In the genomic region with DNA sequence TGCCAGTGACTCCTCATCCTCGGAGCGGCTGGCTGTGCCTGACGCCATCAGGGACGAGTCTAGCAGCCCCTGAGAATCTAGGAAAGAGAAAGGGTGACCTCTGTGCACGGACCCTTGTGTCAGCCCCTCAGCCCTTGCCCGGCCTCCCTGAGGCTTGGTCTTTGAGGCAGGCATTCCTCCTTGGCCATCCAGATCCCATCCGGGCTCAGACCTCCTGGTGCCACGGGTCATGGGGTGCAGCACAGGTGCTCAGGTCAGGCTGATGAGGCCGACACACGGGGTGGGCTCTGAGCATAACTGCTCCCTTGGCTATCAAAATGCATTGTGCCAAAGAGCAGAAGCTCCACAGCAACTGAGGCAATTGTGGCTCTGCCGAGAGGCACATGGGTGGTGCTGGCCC, we compare ENCODE assay signal across 17 mouse cellular contexts. TPM values are rescaled to one million over a fixed set of nuclear protein-coding genes. Genes with fewer than 3 reads are reported as not detected.
DNase-seq lines count a peak whose midpoint lies in the region; ATAC-seq and TF ChIP-seq lines count a peak whose summit lies in the region.
"Had no signal": no experiment of that assay in that cellular context is flagged by ENCODE, and none has a peak within 500 bp of the region (broad histone marks: within the 10 kb centered on the region; RNA-seq: fewer than 3 reads in every experiment).

No protein-coding gene starts in this region.

- peaks cover 50% of the 10 kb centered on the region for H3K36me3 ChIP-seq in embryonic facial prominence, embryonic 13.5 days
- peaks cover 53% of the 10 kb centered on the region for H3K36me3 ChIP-seq in embryonic facial prominence, embryonic 10.5 days (replicated peaks)
- H3K36me3 ChIP-seq in heart, embryonic 14.5 days (ENCODE audit: control insufficient read depth, insufficient read depth, low read length) = peaks cover 36% of the 10 kb centered on the region
- H3K36me3 ChIP-seq in limb, embryonic 13.5 days = peaks cover 53% of the 10 kb centered on the region
- peaks cover 53% of the 10 kb centered on the region for H3K36me3 ChIP-seq in limb, embryonic 10.5 days

- H3K4me1 ChIP-seq in embryonic facial prominence, embryonic 13.5 days = peaks cover 15% of the 10 kb centered on the region
- peaks cover 21% of the 10 kb centered on the region for H3K4me1 ChIP-seq in embryonic facial prominence, embryonic 10.5 days
- peaks cover 42 to 53% of the 10 kb centered on the region in 2 experiments for H3K4me1 ChIP-seq in heart, embryonic 14.5 days (ENCODE audit: control insufficient read depth in 2 of 2, insufficient read depth in 2 of 2, low read length in 2 of 2)
- peaks cover 17% of the 10 kb centered on the region; the same call in 1 of the 2 replicates for H3K4me1 ChIP-seq in limb, embryonic 13.5 days
- peaks cover 21% of the 10 kb centered on the region for H3K4me1 ChIP-seq in limb, embryonic 10.5 days
- peaks cover 8% of the 10 kb centered on the region for H3K4me1 ChIP-seq in cortical plate, adult 2 months (ENCODE audit: control insufficient read depth, insufficient read depth, low read length)

- no peak for ATAC-seq in embryonic facial prominence, embryonic 13.5 days (ENCODE audit: insufficient number of reproducible peaks, insufficient read depth, low FRiP score, low TSS enrichment, low read depth)
- ATAC-seq in heart, embryonic 14.5 days (ENCODE audit: insufficient number of reproducible peaks, insufficient read depth, low FRiP score, low read depth) = no peak
- no peak for ATAC-seq in limb, embryonic 13.5 days (ENCODE audit: low FRiP score, low read depth)
- ATAC-seq: activated CD4-positive, CD25-positive, alpha-beta regulatory T cell, adult 4 months had no signal

- no peaks in the 10 kb centered on the region for H3K9me3 ChIP-seq in embryonic facial prominence, embryonic 13.5 days
- no peaks in the 10 kb centered on the region for H3K9me3 ChIP-seq in embryonic facial prominence, embryonic 10.5 days
- H3K9me3 ChIP-seq in heart, embryonic 14.5 days (ENCODE audit: control insufficient read depth, low read length) = no peaks in the 10 kb centered on the region
- H3K9me3 ChIP-seq in limb, embryonic 13.5 days = no peaks in the 10 kb centered on the region
- H3K9me3 ChIP-seq in limb, embryonic 10.5 days (replicated peaks) = no peaks in the 10 kb centered on the region
- H3K9me3 ChIP-seq: limb, embryonic 12.5 days; midbrain, embryonic 12.5 days had no signal

- TF ChIP-seq POLR2A in cortical plate, adult 2 months (IDR thresholded peaks at IDR 0.05; ENCODE audit: extremely low read depth, insufficient read depth, low read length) = no peak

- H3K4me2 ChIP-seq in embryonic facial prominence, embryonic 13.5 days = no peak overlapping the region
- H3K4me2 ChIP-seq in heart, embryonic 14.5 days (ENCODE audit: low read length) = peak overlapping the region; percentile 76
- H3K4me2 ChIP-seq in limb, embryonic 13.5 days (replicated peaks) = peak overlapping the region; percentile 84; the same call in 1 of the 2 replicates

- no peaks in the 10 kb centered on the region for H3K27me3 ChIP-seq in embryonic facial prominence, embryonic 13.5 days
- no peaks in the 10 kb centered on the region for H3K27me3 ChIP-seq in embryonic facial prominence, embryonic 10.5 days (replicated peaks; ENCODE audit: low read depth, poor library complexity, severe bottlenecking)
- no peaks in the 10 kb centered on the region for H3K27me3 ChIP-seq in heart, embryonic 14.5 days (ENCODE audit: control insufficient read depth, insufficient read depth, low read length)
- no peaks in the 10 kb centered on the region for H3K27me3 ChIP-seq in limb, embryonic 13.5 days
- H3K27me3 ChIP-seq in limb, embryonic 10.5 days (ENCODE audit: low read depth, poor library complexity, severe bottlenecking) = no peaks in the 10 kb centered on the region
- H3K27me3 ChIP-seq: limb, embryonic 12.5 days; midbrain, embryonic 12.5 days had no signal

- H3K27ac ChIP-seq in embryonic facial prominence, embryonic 13.5 days = no peak overlapping the region
- H3K27ac ChIP-seq in embryonic facial prominence, embryonic 10.5 days (replicated peaks) = no peak overlapping the region
- peak overlapping the region; percentile 95 to 96 for H3K27ac ChIP-seq in heart, embryonic 14.5 days (replicated peaks in 1 of 2; ENCODE audit: control insufficient read depth in 1 of 2, insufficient read depth in 1 of 2, low read depth in 2 of 2, low read length in 2 of 2)
- H3K27ac ChIP-seq in limb, embryonic 13.5 days = no peak overlapping the region
- H3K27ac ChIP-seq in limb, embryonic 10.5 days = no peak overlapping the region
- H3K27ac ChIP-seq in cortical plate, adult 2 months (ENCODE audit: insufficient read depth, low read length) = peak overlapping the region; percentile 90
- H3K27ac ChIP-seq: limb, embryonic 12.5 days; midbrain, embryonic 12.5 days had no signal

- 91% methylated on average over 11 of the region's 11 CpGs for WGBS in embryonic facial prominence, embryonic 13.5 days
- 93% methylated on average over 11 of the region's 11 CpGs for WGBS in embryonic facial prominence, embryonic 10.5 days
- 78% methylated on average over 10 of the region's 11 CpGs for WGBS in heart, embryonic 14.5 days
- 93% methylated on average over 11 of the region's 11 CpGs for WGBS in limb, embryonic 13.5 days
- WGBS in limb, embryonic 10.5 days = 92% methylated on average over 11 of the region's 11 CpGs

- intact Hi-C loops in heart, postnatal 10 days (cut with DNase I) = no loop called here

- H3K4me3 ChIP-seq in embryonic facial prominence, embryonic 13.5 days = no peak overlapping the region
- no peak overlapping the region for H3K4me3 ChIP-seq in embryonic facial prominence, embryonic 10.5 days
- H3K4me3 ChIP-seq in heart, embryonic 14.5 days (ENCODE audit: control insufficient read depth in 1 of 2, insufficient read depth in 1 of 2, low read depth in 1 of 2, low read length in 2 of 2) = peak overlapping the region; percentile 13 to 22; a peak in 3 of 4 replicates
- H3K4me3 ChIP-seq in limb, embryonic 13.5 days = no peak overlapping the region
- H3K4me3 ChIP-seq in limb, embryonic 10.5 days = no peak overlapping the region; the same call in 1 of the 2 replicates
- H3K4me3 ChIP-seq in cortical plate, adult 2 months (ENCODE audit: insufficient read depth, low read length) = no peak overlapping the region; the same call in 1 of the 2 replicates
- H3K4me3 ChIP-seq: limb, embryonic 12.5 days; midbrain, embryonic 12.5 days had no signal

- no peak for DNase-seq in embryonic facial prominence, embryonic 10.5 days (ENCODE audit: low spot score)
- DNase-seq in heart, postnatal 10 days = no peak
- no peak for DNase-seq in limb, embryonic 10.5 days (ENCODE audit: low spot score)
- no peak for DNase-seq in lung, postnatal 10 days
- DNase-seq: adrenal gland, postnatal 36 days; gastrocnemius, postnatal 36 days; kidney, postnatal 14 days; layer of hippocampus, postnatal 36 days; right cerebral cortex, postnatal 4 days; thymus, adult 18-20 months had no signal

- no peak for TF ChIP-seq CTCF in cortical plate, adult 2 months (IDR thresholded peaks at IDR 0.05; ENCODE audit: extremely low read depth, insufficient read depth, low read length)

- H3K9ac ChIP-seq in embryonic facial prominence, embryonic 13.5 days = 0 out of 2 replicates have a peak overlapping the region, but pooled peaks have one; percentile 21
- peak overlapping the region; percentile 68 for H3K9ac ChIP-seq in heart, embryonic 14.5 days (ENCODE audit: low read length)
- H3K9ac ChIP-seq in limb, embryonic 13.5 days = 0 out of 2 replicates have a peak overlapping the region, but pooled peaks have one; percentile 3
- H3K9ac ChIP-seq: limb, embryonic 12.5 days had no signal

RNA-seq across cellular contexts. Expression of a gene that starts 1.8 kb away (rescaled TPM):
- 131 and 146 TPM in 2 replicates for polyA plus RNA-seq in embryonic facial prominence, embryonic 13.5 days (2015; fragmentation: Nextera tagmentation; extraction: Ambion mirVana)
- 185 and 189 TPM in 2 replicates for polyA plus RNA-seq in embryonic facial prominence, embryonic 10.5 days (2016; fragmentation: Nextera tagmentation; extraction: Ambion mirVana)
- 167 and 173 TPM in 2 replicates for polyA plus RNA-seq in heart, embryonic 14.5 days (2014; fragmentation: Nextera tagmentation; extraction: Ambion mirVana)
- total RNA-seq in heart, postnatal 10 days (2021) = 10 to 100 TPM; 73.3 to 75.3 TPM
- 143 and 144 TPM in 2 replicates for polyA plus RNA-seq in limb, embryonic 13.5 days (2015; fragmentation: Nextera tagmentation; extraction: Ambion mirVana)
- polyA plus RNA-seq in limb, embryonic 10.5 days (2016; fragmentation: Nextera tagmentation; extraction: Ambion mirVana) = 180 and 190 TPM in 2 replicates
- polyA plus RNA-seq in cortical plate, adult 2 months (2012; rRNA removed) = 109 and 112 TPM in 2 replicates

RNA-seq across cellular contexts. Expression of a gene that starts 25.3 kb away (rescaled TPM):
- polyA plus RNA-seq in embryonic facial prominence, embryonic 13.5 days (2015; fragmentation: Nextera tagmentation; extraction: Ambion mirVana) = 1.4 and 2.0 TPM in 2 replicates
- polyA plus RNA-seq in embryonic facial prominence, embryonic 10.5 days (2016; fragmentation: Nextera tagmentation; extraction: Ambion mirVana) = 0.25 TPM in 2 replicates
- 0.12 TPM in 1 of 2 replicates, not detected in the other for polyA plus RNA-seq in heart, embryonic 14.5 days (2014; fragmentation: Nextera tagmentation; extraction: Ambion mirVana)
- 1 to 10 TPM in 1 of 2 experiments, under 1 TPM in 1; 0.57 to 1.3 TPM for total RNA-seq in heart, postnatal 10 days (2021)
- 0.28 and 0.37 TPM in 2 replicates for polyA plus RNA-seq in limb, embryonic 13.5 days (2015; fragmentation: Nextera tagmentation; extraction: Ambion mirVana)
- polyA plus RNA-seq in limb, embryonic 10.5 days (2016; fragmentation: Nextera tagmentation; extraction: Ambion mirVana) = 0.15 TPM in 1 of 2 replicates, not detected in the other
- 180 and 182 TPM in 2 replicates for polyA plus RNA-seq in cortical plate, adult 2 months (2012; rRNA removed)
- polyA plus RNA-seq: activated CD4-positive, CD25-positive, alpha-beta regulatory T cell, adult 4 months had no signal

RNA-seq across cellular contexts. Expression of a gene that starts 44.9 kb away (rescaled TPM):
- polyA plus RNA-seq in embryonic facial prominence, embryonic 13.5 days (2015; fragmentation: Nextera tagmentation; extraction: Ambion mirVana) = 82.4 and 83.6 TPM in 2 replicates
- polyA plus RNA-seq in embryonic facial prominence, embryonic 10.5 days (2016; fragmentation: Nextera tagmentation; extraction: Ambion mirVana) = 72.3 and 76.1 TPM in 2 replicates
- polyA plus RNA-seq in heart, embryonic 14.5 days (2014; fragmentation: Nextera tagmentation; extraction: Ambion mirVana) = 31.2 and 38.0 TPM in 2 replicates
- 10 to 100 TPM; 30.5 to 38.7 TPM for total RNA-seq in heart, postnatal 10 days (2021)
- polyA plus RNA-seq in limb, embryonic 13.5 days (2015; fragmentation: Nextera tagmentation; extraction: Ambion mirVana) = 77.6 and 80.3 TPM in 2 replicates
- polyA plus RNA-seq in limb, embryonic 10.5 days (2016; fragmentation: Nextera tagmentation; extraction: Ambion mirVana) = 59.3 and 71.2 TPM in 2 replicates
- 156 and 168 TPM in 2 replicates for polyA plus RNA-seq in cortical plate, adult 2 months (2012; rRNA removed)

RNA-seq across cellular contexts. Expression of a gene that starts 45.8 kb away (rescaled TPM):
- 0.12 and 0.42 TPM in 2 replicates for polyA plus RNA-seq in embryonic facial prominence, embryonic 13.5 days (2015; fragmentation: Nextera tagmentation; extraction: Ambion mirVana)
- polyA plus RNA-seq in embryonic facial prominence, embryonic 10.5 days (2016; fragmentation: Nextera tagmentation; extraction: Ambion mirVana) = 0.30 TPM in 1 of 2 replicates, not detected in the other
- 0.36 TPM in 1 of 2 replicates, not detected in the other for polyA plus RNA-seq in heart, embryonic 14.5 days (2014; fragmentation: Nextera tagmentation; extraction: Ambion mirVana)
- under 1 TPM; 0.14 to 0.15 TPM for total RNA-seq in heart, postnatal 10 days (2021)
- polyA plus RNA-seq in limb, embryonic 13.5 days (2015; fragmentation: Nextera tagmentation; extraction: Ambion mirVana) = 0.15 and 0.36 TPM in 2 replicates
- polyA plus RNA-seq in limb, embryonic 10.5 days (2016; fragmentation: Nextera tagmentation; extraction: Ambion mirVana) = 0.21 and 0.29 TPM in 2 replicates
- 0.69 and 1.1 TPM in 2 replicates for polyA plus RNA-seq in cortical plate, adult 2 months (2012; rRNA removed)
- total RNA-seq: gastrocnemius, postnatal 36 days had no signal
- polyA plus RNA-seq: limb, embryonic 12.5 days had no signal

Comparison
In these comparisons a context has a peak if more than half of its experiments do, and no peak if none do; other contexts are left out.
1. H3K27ac ChIP-seq: peak in heart, embryonic 14.5 days (2 of 2) and cortical plate, adult 2 months (single experiment); none in embryonic facial prominence, embryonic 13.5 days (single experiment), embryonic facial prominence, embryonic 10.5 days (single experiment), limb, embryonic 13.5 days (single experiment) and limb, embryonic 10.5 days (single experiment).
2. H3K4me3 ChIP-seq: peak in heart, embryonic 14.5 days (2 of 2); none in embryonic facial prominence, embryonic 13.5 days (single experiment), embryonic facial prominence, embryonic 10.5 days (single experiment), limb, embryonic 13.5 days (single experiment), limb, embryonic 10.5 days (single experiment) and cortical plate, adult 2 months (single experiment).
3. H3K9ac ChIP-seq: peak in every context shown above with its lines; median percentile 68 in heart, embryonic 14.5 days; 21 in embryonic facial prominence, embryonic 13.5 days; 3 in limb, embryonic 13.5 days.
4. RNA of a gene that starts 25.3 kb away (polyA plus RNA-seq): 180 to 182 TPM in cortical plate, adult 2 months; 1.4 to 2.0 TPM in embryonic facial prominence, embryonic 13.5 days, 0.28 to 0.37 TPM in limb, embryonic 13.5 days, 0.25 TPM in embryonic facial prominence, embryonic 10.5 days, 0.12 TPM in heart, embryonic 14.5 days and 0.15 TPM in limb, embryonic 10.5 days; every median in the first group is over 10 times any median in the second.